Mouse (Mus musculus): ENCODE data around the gene Gm15013. TPM values are rescaled to one million over a fixed set of nuclear protein-coding genes. Genes with fewer than 3 reads are reported as not detected.
A peak's percentile ranks its signal among the peaks of the same experiment; 100 is the strongest.
"Not testable (repeated sequence)": the region's sequence is repeated elsewhere in the genome, so short reads cannot be mapped to it uniquely, and the experiment has no call there.

The Gm15013 gene
- polyA plus RNA-seq (2015; fragmentation: Nextera tagmentation; extraction: Ambion mirVana): 0.27 TPM in 1 of 2 replicates, not detected in the other

DNA sequence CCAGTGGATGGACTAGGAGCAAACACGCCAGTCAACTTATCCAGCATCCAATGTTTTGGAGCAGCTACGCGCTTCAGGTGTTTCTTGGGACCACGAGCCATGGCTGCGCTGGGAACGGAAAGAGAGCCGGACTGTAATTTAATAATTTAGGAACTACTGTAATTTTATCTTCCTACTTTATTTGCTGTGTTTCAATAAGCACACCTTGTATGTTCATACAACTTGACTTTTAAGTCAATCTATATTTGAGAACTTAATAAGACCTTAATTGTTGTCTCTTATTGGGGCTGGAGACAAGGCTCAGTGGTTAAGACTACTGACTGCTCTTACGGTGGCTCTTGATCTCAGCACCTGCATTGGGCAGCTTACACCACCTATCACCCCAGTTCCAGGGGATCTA is at the start of gene Gm15013:
TSS of gene Gm15013 (minus strand) at position 101 of the 400 bp plus-strand sequence.
- no peaks in the 10 kb centered on the region for H3K36me3 ChIP-seq (ENCODE audit: control insufficient read depth, insufficient read depth, low read length)

DNA sequence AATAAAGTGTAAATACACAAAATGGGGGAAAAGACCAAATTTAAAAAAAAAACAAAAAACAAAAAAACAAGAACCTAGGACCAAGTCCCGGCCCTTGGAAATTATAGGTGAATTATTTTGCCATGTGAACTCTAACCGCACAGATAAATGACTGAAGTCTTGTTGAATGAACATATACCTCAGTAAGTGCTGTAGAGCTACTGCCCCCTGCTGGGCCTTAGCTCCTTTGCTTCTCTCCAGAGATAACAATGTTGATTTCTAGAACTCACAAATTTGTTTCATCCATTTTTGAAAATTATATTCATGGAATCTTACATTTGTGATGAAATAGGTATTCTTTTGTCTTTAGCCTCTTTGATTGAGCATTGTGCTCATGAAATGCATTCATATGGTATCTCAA is 48.3 kb upstream of the Gm15013 start:
- H3K9ac ChIP-seq (ENCODE audit: low read depth, low read length): no peak overlapping the region
- H3K27ac ChIP-seq (ENCODE audit: low read length): no peak overlapping the region
- ATAC-seq: no peak
- no peak overlapping the region for H3K4me3 ChIP-seq (ENCODE audit: low read depth, low read length)
- no peaks in the 10 kb centered on the region for H3K4me1 ChIP-seq (ENCODE audit: control insufficient read depth, insufficient read depth, low read length)
- H3K4me2 ChIP-seq (ENCODE audit: low read length): no peak overlapping the region
- no peaks in the 10 kb centered on the region for H3K36me3 ChIP-seq (ENCODE audit: control insufficient read depth, insufficient read depth, low read length)
- no peaks in the 10 kb centered on the region for H3K9me3 ChIP-seq (replicated peaks; ENCODE audit: control insufficient read depth, low read length, poor library complexity, severe bottlenecking)
- 85% methylated on average over 2 of the region's 2 CpGs for WGBS
- no peaks in the 10 kb centered on the region for H3K27me3 ChIP-seq (ENCODE audit: control insufficient read depth, insufficient read depth, low read depth, low read length)

More for the DNA sequence above, at the start of gene Gm15013:
- 97% methylated on average over 8 of the region's 8 CpGs for WGBS
- no peaks in the 10 kb centered on the region for H3K9me3 ChIP-seq (replicated peaks; ENCODE audit: control insufficient read depth, low read length, poor library complexity, severe bottlenecking)
- H3K9ac ChIP-seq (ENCODE audit: low read depth, low read length): no peak within 1 kb of the TSS
- H3K27ac ChIP-seq (ENCODE audit: low read length): no peak within 1 kb of the TSS
- no peak for ATAC-seq
- no peak within 1 kb of the TSS for H3K4me3 ChIP-seq (ENCODE audit: low read depth, low read length)
- H3K27me3 ChIP-seq (ENCODE audit: control insufficient read depth, insufficient read depth, low read depth, low read length): no peaks in the 10 kb centered on the region
- no peak within 1 kb of the TSS for H3K4me2 ChIP-seq (ENCODE audit: low read length)
- H3K4me1 ChIP-seq (ENCODE audit: control insufficient read depth, insufficient read depth, low read length): no peaks in the 10 kb centered on the region

DNA sequence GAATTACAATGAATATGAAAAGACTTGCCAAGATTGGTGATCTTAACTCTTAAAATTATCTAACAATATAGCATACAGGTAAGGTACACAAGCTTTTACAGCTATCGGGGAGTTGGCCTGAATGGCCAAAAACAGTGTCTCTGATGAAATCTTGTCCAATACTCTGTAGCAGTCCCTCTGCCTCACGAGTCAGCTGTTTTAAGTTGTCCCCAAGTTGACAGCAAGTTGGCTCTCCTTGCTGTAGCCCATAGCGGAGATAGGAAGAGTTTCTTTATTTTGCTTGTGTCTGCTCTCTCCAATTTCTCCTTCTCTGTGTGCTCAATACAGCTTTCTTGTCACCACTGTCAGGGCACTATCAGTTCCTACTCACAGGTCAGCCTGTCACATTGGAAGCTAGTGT is 44.4 kb upstream of the Gm15013 start:
- not testable (repeated sequence) for H3K9ac ChIP-seq (ENCODE audit: low read depth, low read length); H3K4me1 ChIP-seq (ENCODE audit: control insufficient read depth, insufficient read depth, low read length); H3K4me2 ChIP-seq (ENCODE audit: low read length); H3K27ac ChIP-seq (ENCODE audit: low read length); ATAC-seq; H3K27me3 ChIP-seq (ENCODE audit: control insufficient read depth, insufficient read depth, low read depth, low read length); H3K9me3 ChIP-seq (replicated peaks; ENCODE audit: control insufficient read depth, low read length, poor library complexity, severe bottlenecking); H3K4me3 ChIP-seq (ENCODE audit: low read depth, low read length); H3K36me3 ChIP-seq (ENCODE audit: control insufficient read depth, insufficient read depth, low read length)
- WGBS: 80% methylated on average over 3 of the region's 3 CpGs

DNA sequence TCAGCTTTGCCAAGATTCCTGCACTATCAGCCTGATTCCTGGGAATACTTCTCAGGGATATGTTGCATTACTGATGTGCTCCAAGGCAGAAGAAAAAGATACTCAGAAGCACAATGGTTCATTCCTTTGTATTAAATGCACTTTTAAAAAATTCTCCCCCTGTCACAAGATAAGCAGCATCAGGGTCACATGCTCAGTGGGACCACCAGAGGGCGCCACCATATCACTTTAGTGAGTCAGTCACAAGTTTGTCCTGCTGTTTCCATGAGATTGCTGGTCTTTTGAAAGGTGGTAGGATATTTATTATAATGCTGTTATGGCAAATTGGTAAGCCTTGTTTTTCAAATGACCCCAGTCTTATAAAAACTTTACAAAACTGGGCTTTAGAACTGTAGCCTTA is 37.6 kb upstream of the Gm15013 start:
- Histone ChIP-seq H3K27ac (ENCODE audit: low read length) (no peak overlapping the region), H3K36me3 (ENCODE audit: control insufficient read depth, insufficient read depth, low read length) (no peaks in the 10 kb centered on the region), H3K4me3 (ENCODE audit: low read depth, low read length) (no peak overlapping the region), H3K4me1 (ENCODE audit: control insufficient read depth, insufficient read depth, low read length) (no peaks in the 10 kb centered on the region), H3K27me3 (ENCODE audit: control insufficient read depth, insufficient read depth, low read depth, low read length) (no peaks in the 10 kb centered on the region), H3K9ac (ENCODE audit: low read depth, low read length) (no peak overlapping the region), H3K9me3 (replicated peaks; ENCODE audit: control insufficient read depth, low read length, poor library complexity, severe bottlenecking) (no peaks in the 10 kb centered on the region), H3K4me2 (ENCODE audit: low read length) (no peak overlapping the region)
- no peak for ATAC-seq
- 0% methylated on average over 1 of the region's 1 CpGs for WGBS

DNA sequence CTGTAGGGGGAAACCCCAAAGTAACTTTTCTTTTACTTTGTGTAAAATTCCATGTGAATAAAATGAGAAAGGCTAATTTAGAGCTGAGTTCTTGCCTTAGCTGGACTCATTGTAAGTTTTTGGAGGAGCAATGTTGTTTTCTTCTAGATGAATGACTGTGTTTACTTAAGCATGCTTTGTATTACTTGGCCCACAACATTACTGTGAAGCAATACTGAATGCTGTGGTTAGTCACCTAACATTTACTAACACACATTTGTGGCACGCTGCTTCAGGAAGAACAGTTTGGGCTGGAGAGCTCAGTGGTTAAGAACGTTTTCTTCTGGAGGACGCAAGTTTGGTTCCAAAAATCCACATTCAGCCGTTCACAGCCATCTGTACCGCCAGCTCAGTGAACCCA is 22.8 kb upstream of the Gm15013 start:
- H3K27me3 ChIP-seq (ENCODE audit: control insufficient read depth, insufficient read depth, low read depth, low read length): no peaks in the 10 kb centered on the region; the same call in 1 of the 2 replicates
- 91% methylated on average over 5 of the region's 5 CpGs for WGBS
- H3K9me3 ChIP-seq (replicated peaks; ENCODE audit: control insufficient read depth, low read length, poor library complexity, severe bottlenecking): no peaks in the 10 kb centered on the region
- H3K4me3 ChIP-seq (ENCODE audit: low read depth, low read length): no peak overlapping the region
- no peak for ATAC-seq
- H3K4me2 ChIP-seq (ENCODE audit: low read length): no peak overlapping the region
- H3K36me3 ChIP-seq (ENCODE audit: control insufficient read depth, insufficient read depth, low read length): no peaks in the 10 kb centered on the region
- no peak overlapping the region for H3K9ac ChIP-seq (ENCODE audit: low read depth, low read length)
- no peaks in the 10 kb centered on the region for H3K4me1 ChIP-seq (ENCODE audit: control insufficient read depth, insufficient read depth, low read length)
- no peak overlapping the region for H3K27ac ChIP-seq (ENCODE audit: low read length)

DNA sequence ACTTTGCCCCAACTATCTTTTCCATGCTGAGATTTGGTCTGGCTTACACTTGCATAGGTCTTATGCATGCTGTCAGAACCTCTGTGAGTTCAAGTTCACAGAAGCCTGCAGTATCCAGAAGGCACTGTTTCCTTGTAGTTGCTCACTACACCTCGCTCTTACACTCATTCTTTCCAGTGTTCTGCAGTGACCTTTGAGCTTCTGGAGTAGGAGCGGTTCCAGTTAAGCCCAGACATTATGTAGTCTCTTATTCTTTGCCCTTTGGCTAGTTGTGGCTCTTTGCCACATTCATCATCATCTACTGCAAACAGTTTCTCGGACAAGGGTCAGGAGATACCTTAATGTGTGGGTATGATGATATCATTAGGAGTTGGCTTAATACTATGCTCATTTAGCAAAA is 16.3 kb upstream of the Gm15013 start:
- Histone ChIP-seq H3K36me3 (ENCODE audit: control insufficient read depth, insufficient read depth, low read length) (no peaks in the 10 kb centered on the region), H3K4me3 (ENCODE audit: low read depth, low read length) (no peak overlapping the region), H3K4me1 (ENCODE audit: control insufficient read depth, insufficient read depth, low read length) (no peaks in the 10 kb centered on the region), H3K4me2 (ENCODE audit: low read length) (no peak overlapping the region), H3K27ac (ENCODE audit: low read length) (no peak overlapping the region), H3K9ac (ENCODE audit: low read depth, low read length) (no peak overlapping the region), H3K9me3 (replicated peaks; ENCODE audit: control insufficient read depth, low read length, poor library complexity, severe bottlenecking) (no peaks in the 10 kb centered on the region), H3K27me3 (ENCODE audit: control insufficient read depth, insufficient read depth, low read depth, low read length) (no peaks in the 10 kb centered on the region; the same call in 1 of the 2 replicates)
- ATAC-seq: no peak
- 91% methylated on average over 3 of the region's 3 CpGs for WGBS

DNA sequence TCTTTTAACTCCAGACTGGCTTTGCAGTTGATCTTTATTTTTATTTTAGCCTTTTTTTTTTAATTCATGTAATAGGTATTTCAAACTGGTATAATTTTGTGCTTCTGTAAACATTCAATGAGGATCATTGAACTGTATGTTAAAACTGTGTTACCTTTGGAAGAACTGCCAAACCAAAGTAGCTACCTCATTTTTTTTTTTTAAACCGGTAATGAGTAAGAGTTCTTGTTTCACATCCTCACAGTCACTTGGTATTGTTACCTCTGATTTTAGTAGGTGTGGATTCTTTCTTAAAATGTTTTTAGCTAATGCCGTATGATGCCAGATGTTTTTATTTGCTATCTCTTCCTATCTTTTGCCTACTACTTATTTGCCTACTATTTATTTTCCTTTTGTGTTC is 8.1 kb upstream of the Gm15013 start:
- no peaks in the 10 kb centered on the region for H3K36me3 ChIP-seq (ENCODE audit: control insufficient read depth, insufficient read depth, low read length)
- H3K4me2 ChIP-seq (ENCODE audit: low read length): no peak overlapping the region
- no peak for ATAC-seq
- no peaks in the 10 kb centered on the region for H3K4me1 ChIP-seq (ENCODE audit: control insufficient read depth, insufficient read depth, low read length)
- no peak overlapping the region for H3K4me3 ChIP-seq (ENCODE audit: low read depth, low read length)
- H3K9me3 ChIP-seq (replicated peaks; ENCODE audit: control insufficient read depth, low read length, poor library complexity, severe bottlenecking): no peaks in the 10 kb centered on the region
- no peak overlapping the region for H3K27ac ChIP-seq (ENCODE audit: low read length)
- WGBS: 98% methylated on average over 2 of the region's 2 CpGs
- no peak overlapping the region for H3K9ac ChIP-seq (ENCODE audit: low read depth, low read length)
- no peaks in the 10 kb centered on the region for H3K27me3 ChIP-seq (ENCODE audit: control insufficient read depth, insufficient read depth, low read depth, low read length)

DNA sequence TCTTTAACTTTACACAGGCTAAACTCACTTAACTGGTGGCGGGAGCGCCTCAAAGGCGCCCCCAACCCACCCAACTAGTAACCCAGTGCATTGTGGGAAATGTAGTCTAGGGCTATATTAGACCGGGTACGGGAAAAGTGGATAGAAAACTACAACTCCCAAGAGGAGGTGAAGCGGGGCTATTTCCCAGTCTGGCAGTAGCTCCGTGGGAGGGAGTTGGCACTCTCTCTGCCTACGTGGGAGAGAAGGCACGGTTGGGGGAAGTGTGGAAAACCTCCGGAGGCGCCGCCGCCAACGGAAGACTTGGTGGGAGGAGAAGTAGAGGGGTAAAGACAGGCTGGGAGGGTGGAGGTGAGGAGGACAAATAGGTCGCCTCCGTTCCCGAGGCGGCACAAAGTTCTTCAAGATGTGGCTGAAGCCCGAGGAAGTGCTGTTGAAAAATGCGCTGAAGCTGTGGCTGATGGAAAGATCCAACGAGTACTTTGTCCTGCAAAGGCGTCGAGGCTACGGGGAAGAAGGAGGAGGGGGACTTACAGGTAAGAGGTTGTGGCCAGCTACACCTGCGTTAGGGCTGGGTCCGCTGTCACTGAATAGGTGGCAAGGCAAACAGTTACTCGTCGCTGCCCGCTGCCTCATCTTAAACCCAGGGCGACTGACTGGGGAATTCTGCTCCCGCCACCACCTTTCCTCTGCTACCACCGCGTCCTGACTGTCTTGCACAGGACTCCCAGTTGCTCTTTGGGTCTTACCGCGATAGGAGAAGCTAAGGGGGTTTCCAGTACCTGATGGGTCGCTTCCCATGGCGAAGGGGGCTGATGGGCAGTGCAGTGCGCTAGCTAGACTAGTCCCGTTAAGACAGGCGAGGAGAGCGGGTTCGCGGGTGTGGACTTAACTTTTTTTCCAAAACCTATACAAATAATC is 29.2 kb downstream of the Gm15013 start, which contains the start of gene Tbc1d8b:
TSS of gene Tbc1d8b (plus strand) at position 222 of the 921 bp plus-strand sequence.
- Histone ChIP-seq H3K4me3 (ENCODE audit: low read depth, low read length) (peak within 1 kb of the TSS; percentile 47), H3K27me3 (ENCODE audit: control insufficient read depth, insufficient read depth, low read depth, low read length) (no peaks in the 10 kb centered on the region; the same call in 1 of the 2 replicates), H3K36me3 (ENCODE audit: control insufficient read depth, insufficient read depth, low read length) (no peaks in the 10 kb centered on the region), H3K27ac (ENCODE audit: low read length) (no peak within 1 kb of the TSS), H3K4me1 (ENCODE audit: control insufficient read depth, insufficient read depth, low read length) (no peaks in the 10 kb centered on the region), H3K9me3 (replicated peaks; ENCODE audit: control insufficient read depth, low read length, poor library complexity, severe bottlenecking) (no peaks in the 10 kb centered on the region), H3K9ac (ENCODE audit: low read depth, low read length) (peak within 1 kb of the TSS; percentile 58), H3K4me2 (ENCODE audit: low read length) (peak within 1 kb of the TSS; percentile 79)
- 17% methylated on average over 43 of the region's 43 CpGs for WGBS
- ATAC-seq: peak; percentile 100

DNA sequence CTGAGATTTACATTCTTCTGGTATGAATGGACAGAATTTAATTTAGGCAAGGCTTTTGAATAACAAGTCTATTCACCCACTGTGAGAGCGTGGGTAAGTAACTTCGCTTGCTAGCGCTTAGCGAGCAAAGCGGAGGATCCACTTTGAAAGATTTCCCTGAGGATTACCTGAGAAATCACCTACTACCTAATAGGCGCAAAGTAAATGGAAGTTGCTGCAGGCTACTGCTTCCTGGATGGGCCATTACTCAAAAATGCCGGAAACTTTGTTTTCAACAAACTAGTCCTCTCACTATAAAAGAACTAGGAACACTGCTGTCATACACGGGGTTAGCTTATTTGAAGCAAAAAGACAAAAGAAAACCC is 29.9 kb downstream of the Gm15013 start:
- peak overlapping the region; percentile 47 for H3K4me3 ChIP-seq (ENCODE audit: low read depth, low read length)
- no peak for ATAC-seq
- H3K9me3 ChIP-seq (replicated peaks; ENCODE audit: control insufficient read depth, low read length, poor library complexity, severe bottlenecking): no peaks in the 10 kb centered on the region
- no peak overlapping the region for H3K9ac ChIP-seq (ENCODE audit: low read depth, low read length)
- no peak overlapping the region for H3K27ac ChIP-seq (ENCODE audit: low read length)
- H3K4me2 ChIP-seq (ENCODE audit: low read length): peak overlapping the region; percentile 79
- H3K27me3 ChIP-seq (ENCODE audit: control insufficient read depth, insufficient read depth, low read depth, low read length): no peaks in the 10 kb centered on the region; the same call in 1 of the 2 replicates
- no peaks in the 10 kb centered on the region for H3K4me1 ChIP-seq (ENCODE audit: control insufficient read depth, insufficient read depth, low read length)
- no peaks in the 10 kb centered on the region for H3K36me3 ChIP-seq (ENCODE audit: control insufficient read depth, insufficient read depth, low read length)
- 19% methylated on average over 8 of the region's 8 CpGs for WGBS

Data from midbrain, embryonic 16.5 days (tissue).